Mouse (Mus musculus) hematopoietic stem cell, adult 5-6 weeks (primary cell): ENCODE measurements around the gene Pip5k1c. TPM values are rescaled to one million over a fixed set of nuclear protein-coding genes. Genes with fewer than 3 reads are reported as not detected.

Experiments used
- total RNA-seq: library from RNA; stranded (forward); fragments of 172-1452, 232-1000 nt; gene quantifications from 2 replicates; pipeline ENCODE4 v1.2.3, GENCODE M21; 2017

Gene Pip5k1c
- total RNA-seq, 1 experiment from 2014 or later, result 67.1 TPM

Other genes with a start within 250 kb of the Pip5k1c start
- 34.3 and 39.1 TPM in 2 replicates for gene Sgta, start 232.8 kb upstream of the Pip5k1c start, total RNA-seq
- 22.6 and 24.8 TPM in 2 replicates for gene Thop1, start 222.9 kb upstream of the Pip5k1c start, total RNA-seq
- gene Creb3l3, start 194.1 kb upstream of the Pip5k1c start, total RNA-seq, result 1.4 TPM in 1 of 2 replicates, not detected in the other
- 29.8 and 55.8 TPM in 2 replicates for gene Map2k2, start 187.0 kb upstream of the Pip5k1c start, total RNA-seq
- gene Zbtb7a, start 157.7 kb upstream of the Pip5k1c start, total RNA-seq, result 7.4 and 13.0 TPM in 2 replicates
- 7.3 and 8.7 TPM in 2 replicates for gene Pias4, start 125.0 kb upstream of the Pip5k1c start, total RNA-seq
- 1,714 and 1,773 TPM in 2 replicates for gene Eef2, start 116.3 kb upstream of the Pip5k1c start, total RNA-seq
- gene Dapk3, start 110.0 kb upstream of the Pip5k1c start, total RNA-seq, result 29.9 and 30.6 TPM in 2 replicates
- gene 4930442H23Rik, start 109.1 kb upstream of the Pip5k1c start, total RNA-seq, result not detected in 2 replicates
- not detected in 2 replicates for gene Nmrk2, start 90.9 kb upstream of the Pip5k1c start, total RNA-seq
- gene Atcay, start 62.1 kb upstream of the Pip5k1c start, total RNA-seq, result not detected in 2 replicates
- gene Zfr2, start 59.8 kb upstream of the Pip5k1c start, total RNA-seq, result 0.65 and 6.8 TPM in 2 replicates
- 27.9 and 30.8 TPM in 2 replicates for gene Matk, start 40.0 kb upstream of the Pip5k1c start, total RNA-seq
- 125 and 132 TPM in 2 replicates for gene Mrpl54, start 26.0 kb upstream of the Pip5k1c start, total RNA-seq
- gene Apba3, start 26.0 kb upstream of the Pip5k1c start, total RNA-seq, result 10.5 and 21.6 TPM in 2 replicates
- gene Tjp3, start 1.4 kb upstream of the Pip5k1c start, total RNA-seq, result 4.6 and 10.4 TPM in 2 replicates
- gene Cactin, start 28.1 kb downstream of the Pip5k1c start, total RNA-seq, result 25.7 and 33.1 TPM in 2 replicates
- gene Tbxa2r, start 35.8 kb downstream of the Pip5k1c start, total RNA-seq, result 3.0 and 4.6 TPM in 2 replicates
- gene Gipc3, start 50.3 kb downstream of the Pip5k1c start, total RNA-seq, result 0.10 and 0.56 TPM in 2 replicates
- 25.6 and 37.4 TPM in 2 replicates for gene Hmg20b, start 57.5 kb downstream of the Pip5k1c start, total RNA-seq
- 10.4 and 16.9 TPM in 2 replicates for gene Mfsd12, start 64.5 kb downstream of the Pip5k1c start, total RNA-seq
- 1.1 and 3.3 TPM in 2 replicates for gene 4930404N11Rik, start 72.9 kb downstream of the Pip5k1c start, total RNA-seq
- gene Fzr1, start 85.6 kb downstream of the Pip5k1c start, total RNA-seq, result 11.6 and 17.2 TPM in 2 replicates
- gene Dohh, start 91.5 kb downstream of the Pip5k1c start, total RNA-seq, result 13.2 and 15.3 TPM in 2 replicates
- 6.9 TPM in 1 of 2 replicates, not detected in the other for gene Gm48551, start 91.5 kb downstream of the Pip5k1c start, total RNA-seq
- not detected in 2 replicates for gene Gm48552, start 96.0 kb downstream of the Pip5k1c start, total RNA-seq
- 17.4 and 20.4 TPM in 2 replicates for gene Smim24, start 100.1 kb downstream of the Pip5k1c start, total RNA-seq
- 10.8 and 12.1 TPM in 2 replicates for gene Nfic, start 162.7 kb downstream of the Pip5k1c start, total RNA-seq
- 0.60 TPM in 1 of 2 replicates, not detected in the other for gene Celf5, start 189.7 kb downstream of the Pip5k1c start, total RNA-seq
- 39.1 and 41.4 TPM in 2 replicates for gene Ncln, start 203.4 kb downstream of the Pip5k1c start, total RNA-seq
- gene S1pr4, start 207.2 kb downstream of the Pip5k1c start, total RNA-seq, result 14.0 and 21.4 TPM in 2 replicates
- 25.3 and 40.2 TPM in 2 replicates for gene Gna15, start 231.3 kb downstream of the Pip5k1c start, total RNA-seq